Mouse (Mus musculus): ENCODE data around the gene Trim47. TPM values are rescaled to one million over a fixed set of nuclear protein-coding genes. Genes with fewer than 3 reads are reported as not detected.
"Not testable (repeated sequence)": the region's sequence is repeated elsewhere in the genome, so short reads cannot be mapped to it uniquely, and the experiment has no call there.

Gene Trim47
- total RNA-seq, 2 experiments from 2014 or later: 7.9 to 14.5 TPM

DNA sequence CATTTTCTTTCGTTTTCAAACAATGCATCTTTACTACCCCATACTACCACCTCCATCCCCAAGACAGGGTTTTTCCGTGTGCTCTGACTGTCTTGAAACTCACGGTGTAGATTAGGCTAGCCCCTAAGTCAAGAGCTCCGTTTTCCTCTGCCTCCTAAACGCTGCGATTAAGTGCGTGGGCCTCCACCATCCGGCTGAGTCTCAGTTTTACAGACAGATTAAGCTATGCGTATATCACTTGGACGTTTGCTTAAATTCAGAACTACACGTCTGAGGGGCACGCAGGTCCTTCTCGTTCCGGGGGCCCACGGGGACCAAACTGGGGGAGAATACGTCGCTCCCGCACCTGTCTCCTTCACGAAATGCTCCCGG is 11.1 kb upstream of the Trim47 start:
- no peak for DNase-seq

DNA sequence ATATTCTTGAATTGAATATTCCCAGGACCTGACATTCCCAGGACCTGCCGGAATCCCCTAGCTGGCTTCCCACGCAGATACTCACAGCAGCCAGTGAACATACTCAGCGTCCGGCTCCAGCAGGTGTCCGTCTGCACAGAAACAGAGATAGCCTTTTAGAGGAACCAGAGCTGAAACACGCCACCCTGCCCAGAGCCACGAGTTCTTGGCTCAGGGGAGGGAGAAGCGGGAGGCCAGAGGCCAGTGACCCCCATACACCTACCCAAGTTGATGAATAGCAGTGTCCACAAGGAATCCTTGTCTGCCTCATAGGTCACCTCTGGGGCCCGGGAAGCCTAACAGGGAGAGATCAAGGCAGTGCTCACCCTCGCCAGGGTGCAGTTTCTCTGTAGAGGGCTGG is 7.2 kb upstream of the Trim47 start:
- no peak for DNase-seq

GRCm38 (mm10) chr11:116133497-116133896 is 6.5 kb upstream of the Trim47 start:
- DNase-seq: no peak

- no peak for DNase-seq
Observed at GRCm38 (mm10) chr11:116132366-116133333, 5.6 kb upstream of the Trim47 start.

DNA sequence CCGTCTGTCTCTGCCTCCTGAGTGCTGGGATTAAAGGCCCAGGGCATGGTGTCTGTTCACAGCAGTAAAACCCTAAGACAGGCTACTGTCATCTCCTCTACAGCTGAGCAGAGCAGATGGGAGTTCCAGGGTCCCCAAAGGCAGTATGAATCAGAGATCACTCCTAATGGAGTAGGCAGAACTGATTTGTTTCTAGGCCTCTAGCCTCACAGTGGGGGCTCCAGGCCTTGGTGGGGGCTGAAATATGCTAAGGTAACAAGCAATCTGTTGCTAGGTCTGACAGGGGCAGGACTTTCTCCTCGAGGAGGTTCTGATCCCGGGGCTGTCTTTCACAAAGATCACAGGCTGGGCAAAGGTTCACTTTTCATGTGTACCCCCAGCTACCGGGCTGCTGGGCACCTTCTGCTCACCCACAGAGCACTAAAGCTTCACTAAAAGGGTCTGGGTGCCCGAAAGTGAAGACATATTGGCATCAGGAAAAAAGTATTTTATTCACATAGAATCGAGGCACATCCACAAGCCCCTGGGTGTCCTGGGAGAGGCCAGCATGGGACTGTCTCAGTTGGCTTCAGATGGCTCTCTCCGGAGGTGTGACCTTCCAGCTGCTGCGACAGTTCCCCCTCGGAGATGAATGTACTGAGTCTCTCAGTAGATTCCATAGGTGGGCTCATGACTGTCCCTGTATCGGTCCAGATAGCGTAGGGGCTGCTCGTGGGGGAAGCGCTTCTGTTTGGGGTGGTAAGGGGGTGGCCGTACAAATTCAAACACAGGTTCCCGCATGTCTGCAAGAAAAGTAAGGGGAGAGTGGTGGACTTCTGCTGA is 4.5 kb upstream of the Trim47 start:
- no peak for DNase-seq

- DNase-seq: peak; percentile 88
Observed at GRCm38 (mm10) chr11:116130488-116131205, 3.6 kb upstream of the Trim47 start, which contains the start of gene Trim65. Trim65 (minus strand) TSS chr11:116131128.

- DNase-seq: no peak
Observed at GRCm38 (mm10) chr11:116129993-116130487, 3.0 kb upstream of the Trim47 start.

- DNase-seq: no peak
Observed at GRCm38 (mm10) chr11:116129091-116129790, 2.2 kb upstream of the Trim47 start.

DNA sequence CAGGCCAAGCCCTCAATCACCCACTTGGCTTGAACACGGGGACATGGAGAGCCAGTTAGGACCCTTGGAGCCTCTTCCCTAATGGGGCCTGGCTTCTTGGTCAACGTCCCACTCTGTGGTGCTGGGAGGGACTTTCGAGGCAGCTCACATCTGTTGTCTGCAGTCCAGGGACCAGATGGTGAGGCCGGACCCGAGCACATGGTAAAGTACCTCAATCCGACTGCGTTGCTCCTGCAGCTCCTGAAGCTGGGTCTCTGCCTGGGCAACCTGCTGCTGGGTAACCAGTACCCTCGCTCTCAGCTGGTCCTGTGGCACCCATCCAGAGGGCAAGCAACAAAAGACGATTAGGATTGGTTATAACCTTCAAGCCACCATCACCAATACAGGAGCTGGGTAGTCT is 976 bp upstream of the Trim47 start:
- no peak for DNase-seq

DNA sequence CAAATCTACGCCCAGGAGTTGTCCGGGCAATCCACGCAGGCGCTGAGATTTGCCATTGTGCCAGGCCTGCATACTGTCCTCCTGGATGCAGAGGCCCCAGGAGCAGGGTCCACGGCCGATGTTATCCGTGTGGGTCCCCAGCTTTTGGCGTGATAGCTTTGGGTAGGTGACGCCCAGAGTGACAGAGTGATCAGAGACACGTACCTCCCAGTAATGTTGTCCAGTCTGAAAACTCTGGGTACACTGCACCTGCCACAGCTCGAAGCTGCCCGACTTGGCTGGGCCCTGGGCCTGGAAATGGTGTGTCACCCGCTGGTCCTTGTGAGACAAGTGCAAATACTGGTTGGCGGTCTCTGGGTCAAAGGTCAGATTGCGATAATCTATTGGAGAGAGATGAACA is 749 bp downstream of the Trim47 start:
- DNase-seq: no peak

DNA sequence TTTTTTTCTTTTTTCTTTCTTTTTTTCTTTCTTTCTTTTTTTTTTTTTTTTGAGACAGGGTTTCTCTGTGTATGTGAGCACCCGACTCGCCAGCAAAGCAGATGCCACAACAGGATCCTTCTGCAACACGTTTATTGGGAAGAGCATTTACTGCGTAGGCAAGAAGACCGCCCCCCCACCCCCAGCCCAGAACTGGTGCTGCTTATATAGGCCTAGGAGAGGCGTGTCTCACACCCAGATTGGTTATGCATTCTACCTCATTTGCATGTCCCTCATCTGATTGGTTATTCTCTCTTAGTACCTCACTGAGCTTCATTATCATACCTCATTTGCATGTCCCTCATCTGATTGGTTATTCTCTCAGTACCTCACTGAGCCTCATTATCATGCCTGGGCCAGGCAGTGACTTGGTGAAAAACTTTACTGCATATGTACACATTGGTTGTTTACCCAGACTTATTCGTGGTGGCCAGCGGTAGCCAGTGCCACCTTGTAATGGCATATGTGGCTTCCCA is 5.2 kb downstream of the Trim47 start:
- not testable (repeated sequence) for DNase-seq

GRCm38 (mm10) chr11:116117819-116118218 is 9.2 kb downstream of the Trim47 start:
- no peak for DNase-seq

- DNase-seq: peak; percentile 65
Observed at GRCm38 (mm10) chr11:116117241-116117640, 9.8 kb downstream of the Trim47 start.

DNA sequence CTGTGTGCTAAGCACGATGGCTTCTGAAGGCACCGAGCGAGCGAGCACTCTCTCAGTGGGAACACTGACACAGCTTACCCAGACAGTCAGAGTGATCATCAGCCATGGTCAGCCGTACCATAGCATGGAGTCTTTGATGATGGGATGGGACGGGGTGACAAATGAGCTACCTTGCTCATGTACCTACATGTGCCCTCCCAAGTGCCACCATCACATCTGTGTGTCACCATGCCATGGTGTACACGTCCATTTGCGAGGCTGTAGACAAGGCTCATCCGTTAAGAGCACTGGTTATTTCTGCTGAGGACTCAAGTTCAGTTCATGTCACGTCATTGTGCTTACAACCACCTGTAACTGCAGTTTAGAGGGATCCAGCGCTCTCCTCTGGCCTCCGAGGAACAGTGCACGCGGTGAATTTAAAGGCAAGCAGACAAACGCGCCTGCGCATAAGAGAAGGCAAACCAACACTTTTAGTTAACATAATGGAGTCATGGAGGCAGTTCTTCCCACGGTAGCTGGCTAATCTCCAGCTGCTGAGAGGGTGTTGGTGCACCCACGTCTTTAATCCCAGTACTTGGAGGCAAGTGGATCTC is 15.3 kb downstream of the Trim47 start:
- DNase-seq: no peak

DNA sequence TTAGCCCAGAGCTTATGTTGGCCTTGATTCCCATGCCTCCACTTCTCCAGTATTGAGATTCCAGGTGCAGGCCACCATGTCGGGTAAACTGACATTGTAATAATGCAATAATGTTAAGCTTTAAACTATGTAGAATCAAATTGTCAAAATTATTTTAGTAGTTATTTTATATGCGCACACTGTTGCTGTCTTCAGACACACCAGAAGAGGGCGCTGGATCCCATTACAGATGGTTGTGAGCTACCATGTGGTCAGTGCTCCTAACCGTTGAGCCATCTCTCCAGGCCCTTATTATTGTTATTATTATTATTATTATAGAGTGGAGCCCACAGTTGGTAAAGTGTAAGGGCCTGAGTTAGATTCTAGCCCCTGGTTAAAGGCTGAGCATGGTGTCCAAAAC is 15.9 kb downstream of the Trim47 start:
- DNase-seq: no peak

GRCm38 (mm10) chr11:116110540-116110939 is 16.5 kb downstream of the Trim47 start:
- no peak for DNase-seq

DNA sequence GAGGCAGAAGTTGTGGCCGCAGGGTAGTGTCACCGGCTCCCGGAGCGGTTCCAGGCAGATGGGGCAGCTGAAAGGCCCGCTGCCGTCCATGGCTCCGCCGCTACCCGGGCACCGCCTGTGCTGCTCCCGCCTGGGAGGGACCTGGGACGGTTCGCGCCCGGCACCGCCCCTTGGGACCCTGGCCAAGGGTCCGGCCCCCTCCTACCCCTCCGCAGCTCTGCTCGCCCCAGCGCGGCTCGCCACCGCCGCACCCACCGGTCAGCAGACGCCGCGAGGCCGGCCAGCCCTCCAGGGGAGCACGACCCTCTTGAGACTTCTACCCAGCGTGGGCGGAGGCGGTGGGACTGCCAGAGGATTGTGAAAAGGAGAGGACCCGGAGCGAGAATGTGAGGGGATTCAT is 16.9 kb downstream of the Trim47 start:
- peak; percentile 90 for DNase-seq

DNA sequence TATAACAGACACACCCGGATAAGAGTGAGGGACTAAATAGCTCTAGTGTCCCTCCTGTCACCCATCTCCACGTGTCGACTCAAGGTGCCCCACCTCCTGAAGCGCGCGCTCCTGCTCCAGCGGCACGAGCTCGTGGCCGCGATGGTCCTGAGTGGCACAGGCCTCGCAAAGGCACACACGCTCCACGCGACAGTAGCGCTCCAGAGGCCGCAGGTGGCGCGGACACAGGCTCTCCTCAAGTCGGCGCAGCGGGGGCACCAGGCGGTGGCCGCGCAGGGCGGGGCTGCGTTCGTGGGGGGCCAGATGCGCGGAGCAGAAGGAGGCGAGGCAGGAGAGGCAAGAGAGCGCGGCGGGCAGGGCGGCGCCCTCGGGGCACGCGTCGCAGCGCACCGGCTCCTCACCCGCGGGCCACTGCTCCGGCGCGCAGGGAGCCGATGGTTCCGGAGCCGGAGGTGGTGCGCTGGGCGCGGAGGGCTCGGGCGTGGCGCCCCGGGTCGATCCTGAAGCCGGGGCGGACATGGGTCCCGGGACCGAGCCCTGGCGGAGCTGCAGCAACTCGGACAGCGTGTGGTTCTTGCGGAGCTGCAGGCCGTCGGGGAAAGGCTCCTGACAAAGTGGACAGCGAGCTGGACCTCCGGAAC is 17.4 kb downstream of the Trim47 start:
- DNase-seq: no peak

- DNase-seq: peak; percentile 83
Observed at GRCm38 (mm10) chr11:116108464-116109137, 18.4 kb downstream of the Trim47 start.
